Mouse (Mus musculus) heart, embryonic 14.5 days (tissue): ENCODE measurements around the gene Map3k6. TPM values are rescaled to one million over a fixed set of nuclear protein-coding genes. Genes with fewer than 3 reads are reported as not detected.

Source experiments
- ATAC-seq: fragments of 200-750 bp; cut with Nextera tagmentation; 2 replicates; pipeline ENCODE4 v1.8.0; 2017; ENCODE audit warnings: low read depth, moderate TSS enrichment; ENCODE audit not compliant: insufficient number of reproducible peaks, insufficient read depth, low FRiP score
- H3K27ac ChIP-seq, 2 experiments: fragments of 200-500 bp in 1 of 2; fragments of 300-500 bp in 1 of 2; sonication (generic) in 1 of 2; replicated peaks in 1 of 2; 2 replicates each; pipeline ENCODE4 v1.5.1; 2012 to 2014; ENCODE audit warnings: low read depth in 2 of 2, low read length in 2 of 2, control low read depth in 1 of 2, mild to moderate bottlenecking in 1 of 2, mixed read lengths in 1 of 2; ENCODE audit not compliant: control insufficient read depth in 1 of 2, insufficient read depth in 1 of 2
- H3K27me3 ChIP-seq: fragments of 300-500 bp; sonication (generic); 2 replicates; pipeline ENCODE4 v1.6.1; 2014; ENCODE audit warnings: mild to moderate bottlenecking, low read length, control low read depth; ENCODE audit not compliant: control insufficient read depth, insufficient read depth
- H3K36me3 ChIP-seq: fragments of 300-500 bp; sonication (generic); 2 replicates; pipeline ENCODE4 v1.6.1; 2014; ENCODE audit warnings: mild to moderate bottlenecking, control low read depth, low read length, mixed read lengths; ENCODE audit not compliant: control insufficient read depth, insufficient read depth
- H3K4me1 ChIP-seq, 2 experiments: fragments of 200-500 bp in 1 of 2; fragments of 300-500 bp in 1 of 2; sonication (generic) in 1 of 2; 2 replicates each; pipeline ENCODE4 v1.6.1; 2012 to 2014; ENCODE audit warnings: low read length in 2 of 2, control low read depth in 1 of 2, mixed read lengths in 1 of 2; ENCODE audit not compliant: control insufficient read depth in 2 of 2, insufficient read depth in 2 of 2
- H3K4me2 ChIP-seq: fragments of 300-500 bp; sonication (generic); 2 replicates; pipeline ENCODE4 v1.6.1; 2014; ENCODE audit warnings: mild to moderate bottlenecking, low read length
- H3K4me3 ChIP-seq, 2 experiments: fragments of 200-500 bp in 1 of 2; fragments of 300-500 bp in 1 of 2; sonication (generic) in 1 of 2; 2 replicates each; pipeline ENCODE4 v1.5.1; 2012 to 2014; ENCODE audit warnings: low read length in 2 of 2, mild to moderate bottlenecking in 2 of 2, control low read depth in 1 of 2, low read depth in 1 of 2, moderate library complexity in 1 of 2; ENCODE audit not compliant: control insufficient read depth in 1 of 2, insufficient read depth in 1 of 2
- H3K9ac ChIP-seq: fragments of 300-500 bp; sonication (generic); 2 replicates; pipeline ENCODE4 v1.6.1; 2014; ENCODE audit warnings: mild to moderate bottlenecking, low read length
- H3K9me3 ChIP-seq: fragments of 300-500 bp; sonication (generic); 2 replicates; pipeline ENCODE4 v1.6.1; 2016; ENCODE audit warnings: low read length, control low read depth; ENCODE audit not compliant: control insufficient read depth
- WGBS: fragments of 180-500 bp; shearing (Covaris S2); extraction: QIAGEN DNeasy Blood & Tissue Kit; methylation state at CpG from one replicate; pipeline ENCODE4 v1.1.7; 2014; 5-methylcytosine and 5-hydroxymethylcytosine counted together
- polyA plus RNA-seq: library from polyadenylated mRNA; unstranded; fragments of >200 nt; fragmentation: Nextera tagmentation; extraction: Ambion mirVana; gene quantifications from 2 replicates; pipeline ENCODE4 v1.2.1, GENCODE M21; 2014

The Map3k6 gene
- polyA plus RNA-seq, 1 experiment from 2014 or later: 1.6 TPM

- H3K4me1 ChIP-seq: peaks cover 18 to 26% of the 10 kb centered on the region in 2 experiments
- no peak overlapping the region for H3K4me3 ChIP-seq
- H3K27me3 ChIP-seq: peaks cover 24% of the 10 kb centered on the region
- H3K9ac ChIP-seq: no peak overlapping the region
- H3K36me3 ChIP-seq: no peaks in the 10 kb centered on the region
- no peak for ATAC-seq
- H3K27ac ChIP-seq: no peak overlapping the region
- no peaks in the 10 kb centered on the region for H3K9me3 ChIP-seq
- H3K4me2 ChIP-seq: no peak overlapping the region
- 3% methylated on average over 11 of the region's 11 CpGs for WGBS
These were observed 31.3 kb upstream of the Map3k6 start for GRCm38 (mm10) chr4:133209366-133209765.

GRCm38 (mm10) chr4:133210023-133210787 lies 30.4 kb upstream of the Map3k6 start:
- no peaks in the 10 kb centered on the region for H3K9me3 ChIP-seq
- H3K27me3 ChIP-seq: peaks cover 24% of the 10 kb centered on the region
- H3K27ac ChIP-seq: no peak overlapping the region
- no peak for ATAC-seq
- H3K4me2 ChIP-seq: no peak overlapping the region
- no peaks in the 10 kb centered on the region for H3K36me3 ChIP-seq
- H3K9ac ChIP-seq: no peak overlapping the region
- H3K4me3 ChIP-seq: no peak overlapping the region
- H3K4me1 ChIP-seq: peaks cover 13 to 18% of the 10 kb centered on the region in 2 experiments
- WGBS: 91% methylated on average over 24 of the region's 24 CpGs

- WGBS: 92% methylated on average over 19 of the region's 19 CpGs
- Histone ChIP-seq H3K27me3 (peaks cover 24% of the 10 kb centered on the region), H3K27ac (no peak overlapping the region), H3K9ac (no peak overlapping the region), H3K36me3 (no peaks in the 10 kb centered on the region), H3K9me3 (no peaks in the 10 kb centered on the region), H3K4me1 (peaks cover 13 to 17% of the 10 kb centered on the region in 2 experiments), H3K4me3 (no peak overlapping the region), H3K4me2 (no peak overlapping the region)
- ATAC-seq: no peak
These were observed 29.7 kb upstream of the Map3k6 start for GRCm38 (mm10) chr4:133210788-133211390.

- peak within 1 kb of the TSS; percentile 68 to 69 for H3K4me3 ChIP-seq
- no peaks in the 10 kb centered on the region for H3K9me3 ChIP-seq
- H3K9ac ChIP-seq: peak within 1 kb of the TSS; percentile 72
- H3K36me3 ChIP-seq: no peaks in the 10 kb centered on the region
- H3K4me1 ChIP-seq: peaks cover 13 to 17% of the 10 kb centered on the region in 2 experiments
- H3K27ac ChIP-seq: no peak within 1 kb of the TSS
- peaks cover 24% of the 10 kb centered on the region for H3K27me3 ChIP-seq
- WGBS: 2% methylated on average over 50 of the region's 52 CpGs
- ATAC-seq: peak; percentile 38
- H3K4me2 ChIP-seq: peak within 1 kb of the TSS; percentile 98
These were observed 28.7 kb upstream of the Map3k6 start, which contains the start of the genes Cd164l2 and Gpr3 for GRCm38 (mm10) chr4:133211751-133212561. Gene Cd164l2, plus strand, starts transcription at chr4:133212131. Gene Gpr3, minus strand, starts transcription at chr4:133212536.

- no peaks in the 10 kb centered on the region for H3K9me3 ChIP-seq
- H3K9ac ChIP-seq: peak overlapping the region; percentile 72
- peak; percentile 72 for ATAC-seq
- peak overlapping the region; percentile 68 to 69 for H3K4me3 ChIP-seq
- H3K27ac ChIP-seq: no peak overlapping the region
- peaks cover 13 to 17% of the 10 kb centered on the region in 2 experiments for H3K4me1 ChIP-seq
- H3K36me3 ChIP-seq: no peaks in the 10 kb centered on the region
- under 1% methylated on average over 44 of the region's 44 CpGs for WGBS
- peaks cover 24% of the 10 kb centered on the region for H3K27me3 ChIP-seq
- peak overlapping the region; percentile 98 for H3K4me2 ChIP-seq
These were observed 27.9 kb upstream of the Map3k6 start for GRCm38 (mm10) chr4:133212562-133213267.

GRCm38 (mm10) chr4:133213268-133213590 lies 27.4 kb upstream of the Map3k6 start:
- H3K9me3 ChIP-seq: no peaks in the 10 kb centered on the region
- H3K27ac ChIP-seq: no peak overlapping the region
- peaks cover 13 to 17% of the 10 kb centered on the region in 2 experiments for H3K4me1 ChIP-seq
- H3K36me3 ChIP-seq: no peaks in the 10 kb centered on the region
- peaks cover 24% of the 10 kb centered on the region for H3K27me3 ChIP-seq
- 3% methylated on average over 9 of the region's 9 CpGs for WGBS
- H3K4me2 ChIP-seq: peak overlapping the region; percentile 98
- H3K4me3 ChIP-seq: peak overlapping the region in 1 of 2 experiments; percentile 4; a peak in 1 of 4 replicates
- ATAC-seq: no peak
- 0 out of 2 replicates have a peak overlapping the region, but pooled peaks have one; percentile 4 for H3K9ac ChIP-seq

GRCm38 (mm10) chr4:133213661-133214060 lies 27.0 kb upstream of the Map3k6 start:
- Histone ChIP-seq H3K4me1 (peaks cover 13 to 17% of the 10 kb centered on the region in 2 experiments), H3K4me2 (peak overlapping the region; percentile 98), H3K36me3 (no peaks in the 10 kb centered on the region), H3K9ac (0 out of 2 replicates have a peak overlapping the region, but pooled peaks have one; percentile 4), H3K27ac (no peak overlapping the region), H3K9me3 (no peaks in the 10 kb centered on the region), H3K4me3 (peak overlapping the region in 1 of 2 experiments; percentile 4; a peak in 1 of 4 replicates), H3K27me3 (peaks cover 24% of the 10 kb centered on the region)
- no peak for ATAC-seq
- WGBS: 12% methylated on average over 10 of the region's 10 CpGs
